Mouse (Mus musculus) midbrain, embryonic 12.5 days (tissue): ENCODE results near the gene Mri1. TPM values are rescaled to one million over a fixed set of nuclear protein-coding genes. Genes with fewer than 3 reads are reported as not detected.

Experiments
- ATAC-seq: fragments of 200-750 bp; cut with Nextera tagmentation; 2 replicates; pipeline ENCODE4 v1.8.0; 2017; ENCODE audit warnings: low read depth, moderate TSS enrichment, moderate library complexity; ENCODE audit not compliant: low FRiP score
- H3K27ac ChIP-seq: fragments of 300-500 bp; sonication (generic); replicated peaks from 2 replicates; pipeline ENCODE4 v1.5.1; 2016; ENCODE audit warnings: mild to moderate bottlenecking
- H3K27me3 ChIP-seq: fragments of 300-500 bp; sonication (generic); 2 replicates; pipeline ENCODE4 v1.6.1; 2016; ENCODE audit warnings: mild to moderate bottlenecking
- H3K36me3 ChIP-seq: fragments of 300-500 bp; sonication (generic); 2 replicates; pipeline ENCODE4 v1.6.1; 2016
- H3K4me1 ChIP-seq: fragments of 300-500 bp; sonication (generic); 2 replicates; pipeline ENCODE4 v1.6.1; 2016
- H3K4me2 ChIP-seq: fragments of 300-500 bp; sonication (generic); replicated peaks from 2 replicates; pipeline ENCODE4 v1.6.1; 2016; ENCODE audit warnings: mild to moderate bottlenecking, moderate library complexity
- H3K4me3 ChIP-seq: fragments of 300-500 bp; sonication (generic); 2 replicates; pipeline ENCODE4 v1.5.1; 2016; ENCODE audit warnings: mild to moderate bottlenecking
- H3K9ac ChIP-seq: fragments of 300-500 bp; sonication (generic); replicated peaks from 2 replicates; pipeline ENCODE4 v1.6.1; 2016; ENCODE audit warnings: mild to moderate bottlenecking, moderate library complexity
- H3K9me3 ChIP-seq: fragments of 300-500 bp; sonication (generic); 2 replicates; pipeline ENCODE4 v1.6.1; 2016; ENCODE audit warnings: mild to moderate bottlenecking
- WGBS: fragments of 180-500 bp; shearing (Covaris S2); methylation state at CpG from one replicate; pipeline ENCODE4 v1.1.7; 2016; 5-methylcytosine and 5-hydroxymethylcytosine counted together
- polyA plus RNA-seq: library from polyadenylated mRNA; unstranded; fragments of >200 nt; fragmentation: Nextera tagmentation; extraction: Ambion mirVana; gene quantifications from 2 replicates; pipeline ENCODE4 v1.2.1, GENCODE M21; 2016

The Mri1 gene
- polyA plus RNA-seq, 1 experiment from 2014 or later: 61.0 TPM

GRCm38 (mm10) chr8:84235746-84236409 is 21.2 kb downstream of the Mri1 start:
- peak overlapping the region; percentile 72 for H3K4me2 ChIP-seq
- WGBS: 38% methylated on average over 10 of the region's 10 CpGs
- peak overlapping the region; percentile 91 for H3K4me3 ChIP-seq
- no peak for ATAC-seq
- peaks cover 41% of the 10 kb centered on the region for H3K36me3 ChIP-seq
- 0 out of 2 replicates have a peak overlapping the region, but pooled peaks have one; percentile 67 for H3K27ac ChIP-seq
- peak overlapping the region; percentile 95 for H3K9ac ChIP-seq
- no peaks in the 10 kb centered on the region for H3K27me3 ChIP-seq
- H3K9me3 ChIP-seq: no peaks in the 10 kb centered on the region
- peaks cover 28% of the 10 kb centered on the region for H3K4me1 ChIP-seq

- 76% methylated on average over 2 of the region's 2 CpGs for WGBS
- Histone ChIP-seq H3K4me2 (no peak overlapping the region), H3K4me3 (no peak overlapping the region), H3K9ac (no peak overlapping the region), H3K36me3 (peaks cover 69% of the 10 kb centered on the region), H3K27ac (no peak overlapping the region), H3K4me1 (peaks cover 28% of the 10 kb centered on the region), H3K27me3 (no peaks in the 10 kb centered on the region), H3K9me3 (no peaks in the 10 kb centered on the region)
- no peak for ATAC-seq
Observed at GRCm38 (mm10) chr8:84233055-84233454, 24.1 kb downstream of the Mri1 start.

- no peak overlapping the region for H3K4me2 ChIP-seq
- H3K9me3 ChIP-seq: no peaks in the 10 kb centered on the region
- H3K36me3 ChIP-seq: peaks cover 93% of the 10 kb centered on the region
- WGBS: 78% methylated on average over 17 of the region's 17 CpGs
- H3K27ac ChIP-seq: no peak overlapping the region
- H3K9ac ChIP-seq: no peak overlapping the region
- H3K4me1 ChIP-seq: peaks cover 21% of the 10 kb centered on the region
- no peak for ATAC-seq
- H3K27me3 ChIP-seq: no peaks in the 10 kb centered on the region
- H3K4me3 ChIP-seq: no peak overlapping the region
Observed at GRCm38 (mm10) chr8:84230735-84231134, 26.4 kb downstream of the Mri1 start.

GRCm38 (mm10) chr8:84223322-84224029 is 33.6 kb downstream of the Mri1 start:
- no peak for ATAC-seq

GRCm38 (mm10) chr8:84222566-84223165 is 34.5 kb downstream of the Mri1 start:
- Histone ChIP-seq H3K4me2 (no peak overlapping the region), H3K9ac (no peak overlapping the region), H3K4me3 (no peak overlapping the region), H3K27ac (no peak overlapping the region), H3K36me3 (peaks cover 99% of the 10 kb centered on the region), H3K27me3 (no peaks in the 10 kb centered on the region), H3K4me1 (no peaks in the 10 kb centered on the region), H3K9me3 (no peaks in the 10 kb centered on the region)
- WGBS: 95% methylated on average over 9 of the region's 9 CpGs
- no peak for ATAC-seq

More at GRCm38 (mm10) chr8:84223322-84224029, 33.6 kb downstream of the Mri1 start:
- peaks cover 99% of the 10 kb centered on the region for H3K36me3 ChIP-seq
- no peak overlapping the region for H3K27ac ChIP-seq
- WGBS: 79% methylated on average over 21 of the region's 21 CpGs
- no peak overlapping the region for H3K4me3 ChIP-seq
- no peak overlapping the region for H3K9ac ChIP-seq
- no peaks in the 10 kb centered on the region for H3K4me1 ChIP-seq
- H3K4me2 ChIP-seq: no peak overlapping the region
- H3K27me3 ChIP-seq: no peaks in the 10 kb centered on the region
- H3K9me3 ChIP-seq: no peaks in the 10 kb centered on the region

GRCm38 (mm10) chr8:84220105-84220504 is 37.0 kb downstream of the Mri1 start:
- Histone ChIP-seq H3K4me3 (no peak overlapping the region), H3K36me3 (peaks cover 99% of the 10 kb centered on the region), H3K27ac (no peak overlapping the region), H3K4me2 (no peak overlapping the region), H3K4me1 (no peaks in the 10 kb centered on the region), H3K9me3 (no peaks in the 10 kb centered on the region), H3K27me3 (no peaks in the 10 kb centered on the region), H3K9ac (no peak overlapping the region)
- 91% methylated on average over 7 of the region's 7 CpGs for WGBS
- no peak for ATAC-seq

- Histone ChIP-seq H3K27ac (no peak overlapping the region), H3K9me3 (no peaks in the 10 kb centered on the region), H3K27me3 (no peaks in the 10 kb centered on the region), H3K4me2 (no peak overlapping the region), H3K4me3 (no peak overlapping the region), H3K4me1 (no peaks in the 10 kb centered on the region), H3K36me3 (peaks cover 99% of the 10 kb centered on the region), H3K9ac (no peak overlapping the region)
- WGBS: 93% methylated on average over 5 of the region's 5 CpGs
- no peak for ATAC-seq
Observed at GRCm38 (mm10) chr8:84218143-84218542, 39.0 kb downstream of the Mri1 start.

GRCm38 (mm10) chr8:84217206-84217605 is 39.9 kb downstream of the Mri1 start:
- WGBS: 97% methylated on average over 11 of the region's 11 CpGs
- Histone ChIP-seq H3K9ac (no peak overlapping the region), H3K4me3 (no peak overlapping the region), H3K4me2 (no peak overlapping the region), H3K9me3 (no peaks in the 10 kb centered on the region), H3K36me3 (peaks cover 99% of the 10 kb centered on the region), H3K27me3 (no peaks in the 10 kb centered on the region), H3K4me1 (no peaks in the 10 kb centered on the region), H3K27ac (no peak overlapping the region)
- no peak for ATAC-seq

GRCm38 (mm10) chr8:84213277-84213676 is 43.8 kb downstream of the Mri1 start:
- no peaks in the 10 kb centered on the region for H3K9me3 ChIP-seq
- no peak for ATAC-seq
- no peak overlapping the region for H3K27ac ChIP-seq
- peaks cover 81% of the 10 kb centered on the region for H3K36me3 ChIP-seq
- H3K4me1 ChIP-seq: peaks cover 18% of the 10 kb centered on the region
- WGBS: 95% methylated on average over 4 of the region's 4 CpGs
- no peaks in the 10 kb centered on the region for H3K27me3 ChIP-seq
- H3K9ac ChIP-seq: no peak overlapping the region
- H3K4me2 ChIP-seq: no peak overlapping the region
- H3K4me3 ChIP-seq: no peak overlapping the region

GRCm38 (mm10) chr8:84211881-84212563 is 45.1 kb downstream of the Mri1 start:
- Histone ChIP-seq H3K27ac (no peak overlapping the region), H3K27me3 (no peaks in the 10 kb centered on the region), H3K4me3 (no peak overlapping the region), H3K36me3 (peaks cover 68% of the 10 kb centered on the region), H3K9me3 (no peaks in the 10 kb centered on the region), H3K4me2 (no peak overlapping the region), H3K9ac (no peak overlapping the region), H3K4me1 (peaks cover 24% of the 10 kb centered on the region)
- ATAC-seq: no peak
- 93% methylated on average over 31 of the region's 31 CpGs for WGBS

- Histone ChIP-seq H3K36me3 (peaks cover 60% of the 10 kb centered on the region), H3K9ac (no peak overlapping the region), H3K27me3 (no peaks in the 10 kb centered on the region), H3K4me3 (no peak overlapping the region), H3K27ac (no peak overlapping the region), H3K9me3 (no peaks in the 10 kb centered on the region), H3K4me1 (peaks cover 24% of the 10 kb centered on the region), H3K4me2 (no peak overlapping the region)
- 94% methylated on average over 3 of the region's 3 CpGs for WGBS
- ATAC-seq: no peak
Observed at GRCm38 (mm10) chr8:84211202-84211601, 45.9 kb downstream of the Mri1 start.
